Mouse (Mus musculus) spleen, adult 2 months (tissue): Measurements from ENCODE around the gene Cobll1.

Source experiments
- CTCF ChIP-seq: fragments of 200-500 bp; IDR thresholded peaks from 2 replicates; pipeline ENCODE4 v1.5.1; 2011; ENCODE audit warnings: mild to moderate bottlenecking, inconsistent platforms; ENCODE audit not compliant: insufficient read depth, insufficient read length, insufficient replicate concordance; ENCODE audit errors: extremely low read depth
- POLR2A ChIP-seq: fragments of 200-500 bp; IDR thresholded peaks from 2 replicates; pipeline ENCODE4 v1.6.1; 2011; ENCODE audit warnings: low read depth, low read length, inconsistent platforms

DNA sequence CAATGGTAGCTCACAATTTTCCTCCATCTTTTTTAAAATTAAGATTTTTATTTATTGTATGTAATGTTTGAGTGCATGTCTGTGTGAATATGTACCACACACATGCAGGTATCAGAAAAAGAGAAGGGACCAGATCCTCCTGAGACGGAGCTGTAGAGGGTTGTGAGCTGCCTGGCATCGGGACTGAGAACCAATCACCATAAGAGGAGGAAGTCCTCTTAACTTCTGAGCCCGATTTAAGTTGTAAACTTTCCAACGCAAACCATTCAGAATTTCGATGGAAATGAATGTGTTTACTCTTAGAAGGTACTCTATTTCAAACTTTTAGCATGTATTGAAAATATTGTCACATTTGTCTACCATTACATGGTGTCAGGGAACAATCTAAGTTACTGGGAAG lies 68.9 kb downstream of the Cobll1 start:
- TF ChIP-seq CTCF: no peak
- no peak for TF ChIP-seq POLR2A
